Mouse (Mus musculus): ENCODE data around the gene Myh6. TPM values are rescaled to one million over a fixed set of nuclear protein-coding genes. Genes with fewer than 3 reads are reported as not detected.
"Not testable (repeated sequence)": the region's sequence is repeated elsewhere in the genome, so short reads cannot be mapped to it uniquely, and the experiment has no call there.

The Myh6 gene
- total RNA-seq, 2 experiments from 2014 or later: 121 to 213 TPM

GRCm38 (mm10) chr14:54963727-54964126 lies 3.0 kb downstream of the Myh6 start:
- intact Hi-C loops (cut with DNase I; ENCODE audit: low total_unique reads): no loop called here
- no peak for DNase-seq

DNA sequence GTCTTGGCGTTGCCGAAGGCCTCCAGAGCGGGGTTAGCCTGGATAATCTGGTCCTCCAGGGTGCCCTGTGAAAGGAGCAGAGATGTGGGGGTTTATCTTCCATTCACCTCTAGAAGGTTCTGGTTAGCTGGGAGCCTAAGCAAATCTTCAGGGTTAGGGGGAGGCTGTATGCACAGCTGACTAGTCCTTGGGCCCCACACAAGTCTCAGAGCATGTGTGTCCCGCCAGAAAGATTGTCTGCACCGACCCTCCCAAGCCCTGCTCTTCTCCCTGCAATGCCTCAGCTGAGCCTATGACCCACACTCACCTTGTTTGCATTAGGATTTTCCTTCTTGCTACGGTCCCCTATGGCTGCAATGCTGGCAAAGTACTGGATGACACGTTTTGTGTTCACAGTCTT lies 4.0 kb downstream of the Myh6 start:
- DNase-seq: no peak
- intact Hi-C loops (cut with DNase I; ENCODE audit: low total_unique reads): no loop called here

DNA sequence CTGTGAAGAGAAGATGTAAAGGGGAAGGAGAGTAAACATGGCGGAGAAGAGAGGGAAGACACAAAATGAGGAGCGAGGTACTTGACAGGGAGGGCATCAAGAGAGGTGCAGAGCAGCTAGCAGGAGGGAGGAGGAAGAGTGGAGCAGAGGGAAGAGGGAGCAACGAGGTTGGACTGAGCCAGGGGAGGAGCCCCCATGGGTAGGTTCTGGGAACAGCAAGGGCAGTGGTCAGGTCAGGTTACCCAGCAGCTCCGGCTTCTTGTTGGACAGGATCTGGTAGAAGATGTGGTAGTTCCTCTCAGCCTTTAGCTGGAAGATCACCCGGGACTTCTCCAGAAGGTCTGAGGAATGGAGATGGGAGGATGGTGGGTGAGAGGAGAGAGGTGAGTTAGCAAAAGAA lies 5.2 kb downstream of the Myh6 start:
- intact Hi-C loops (cut with DNase I; ENCODE audit: low total_unique reads): no loop called here

GRCm38 (mm10) chr14:54960769-54961168 lies 6.0 kb downstream of the Myh6 start:
- DNase-seq: no peak
- intact Hi-C loops (cut with DNase I; ENCODE audit: low total_unique reads): no loop called here

More for the DNA sequence above, 5.2 kb downstream of the Myh6 start:
- no peak for DNase-seq

DNA sequence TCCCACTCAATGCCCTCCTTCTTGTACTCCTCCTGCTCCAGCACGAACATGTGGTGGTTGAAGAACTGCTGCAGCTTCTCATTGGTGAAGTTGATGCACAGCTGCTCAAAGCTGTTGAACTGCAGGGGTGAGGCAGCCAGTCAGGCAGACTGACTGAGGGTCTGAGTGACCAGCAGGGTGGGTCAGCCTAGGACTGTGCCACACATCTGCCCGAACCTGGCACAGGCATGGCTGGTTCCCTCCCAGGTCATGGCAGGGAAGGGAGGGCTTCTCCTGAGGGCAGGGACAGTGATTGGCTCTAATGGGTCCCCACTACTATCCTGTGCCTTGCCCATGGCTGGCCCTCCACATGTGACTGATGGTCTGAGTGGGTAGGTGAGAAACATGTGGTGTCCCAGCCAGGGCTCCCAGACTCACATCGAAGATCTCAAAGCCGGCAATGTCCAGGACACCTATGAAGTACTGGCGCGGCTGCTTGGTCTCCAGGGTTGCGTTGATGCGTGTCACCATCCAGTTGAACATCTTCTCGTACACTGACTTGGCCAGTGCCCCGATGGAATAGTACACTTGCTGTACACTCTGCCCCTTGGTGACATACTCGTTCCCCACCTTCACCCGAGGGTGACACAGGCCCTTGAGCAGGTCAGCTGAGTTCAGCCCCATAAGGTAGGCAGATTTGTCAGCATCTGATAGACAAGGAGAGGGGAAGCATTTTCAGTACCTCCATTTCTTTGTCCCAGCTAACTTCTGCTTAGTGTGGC lies 6.7 kb downstream of the Myh6 start:
- DNase-seq; intact Hi-C loops (cut with DNase I; ENCODE audit: low total_unique reads): not testable (repeated sequence)

- no peak for DNase-seq
- intact Hi-C loops (cut with DNase I; ENCODE audit: low total_unique reads): no loop called here
These were observed 7.5 kb downstream of the Myh6 start for GRCm38 (mm10) chr14:54959197-54959596.

- intact Hi-C loops (cut with DNase I; ENCODE audit: low total_unique reads): no loop called here
- DNase-seq: no peak
These were observed 8.2 kb downstream of the Myh6 start for GRCm38 (mm10) chr14:54958503-54958902.

DNA sequence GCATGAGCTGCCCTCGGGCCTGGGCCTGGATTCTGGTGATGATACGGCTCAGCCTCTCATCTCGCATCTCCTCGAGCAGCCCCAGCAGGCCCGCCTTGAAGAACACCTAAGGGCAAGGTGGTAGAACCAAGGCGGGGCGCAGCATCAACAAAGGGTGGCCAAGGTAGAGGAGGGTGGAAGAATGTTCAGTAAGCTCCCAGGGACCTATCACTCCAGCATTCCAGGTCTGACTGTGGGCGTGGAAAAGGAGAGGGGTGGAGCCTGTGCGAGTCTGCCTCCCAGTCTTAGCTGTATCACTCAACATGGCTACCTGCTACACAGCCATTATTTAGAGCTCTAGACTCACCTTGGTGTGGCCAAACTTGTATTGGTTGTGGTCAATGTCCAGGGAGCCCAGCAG lies 10.2 kb downstream of the Myh6 start:
- DNase-seq: no peak
- intact Hi-C loops (cut with DNase I; ENCODE audit: low total_unique reads): no loop called here

DNA sequence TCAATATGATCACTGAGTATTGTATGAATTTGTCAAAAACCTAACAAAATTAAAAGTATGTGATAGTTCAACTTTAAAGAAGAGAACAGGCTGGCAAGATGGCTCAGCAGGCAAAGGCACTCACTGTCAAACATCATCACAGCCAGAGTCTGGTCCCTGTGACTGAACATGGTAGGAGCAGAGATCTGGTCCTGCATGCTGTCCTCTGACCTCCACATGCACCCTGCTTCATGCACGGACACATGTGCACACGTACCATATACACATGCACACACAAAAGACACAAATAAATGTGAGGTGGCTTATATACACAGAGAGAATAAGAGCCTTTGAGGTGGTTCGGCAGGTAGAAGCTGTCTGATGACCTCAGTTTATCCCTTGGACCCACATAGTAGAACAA lies 11.2 kb downstream of the Myh6 start:
- no peak for DNase-seq
- intact Hi-C loops (cut with DNase I; ENCODE audit: low total_unique reads): no loop called here

- intact Hi-C loops (cut with DNase I; ENCODE audit: low total_unique reads): no loop called here
- no peak for DNase-seq
These were observed 12.3 kb downstream of the Myh6 start for GRCm38 (mm10) chr14:54954474-54954873.

- intact Hi-C loops (cut with DNase I; ENCODE audit: low total_unique reads): no loop called here
- DNase-seq: no peak
These were observed 13.0 kb downstream of the Myh6 start for GRCm38 (mm10) chr14:54953664-54954206.

DNA sequence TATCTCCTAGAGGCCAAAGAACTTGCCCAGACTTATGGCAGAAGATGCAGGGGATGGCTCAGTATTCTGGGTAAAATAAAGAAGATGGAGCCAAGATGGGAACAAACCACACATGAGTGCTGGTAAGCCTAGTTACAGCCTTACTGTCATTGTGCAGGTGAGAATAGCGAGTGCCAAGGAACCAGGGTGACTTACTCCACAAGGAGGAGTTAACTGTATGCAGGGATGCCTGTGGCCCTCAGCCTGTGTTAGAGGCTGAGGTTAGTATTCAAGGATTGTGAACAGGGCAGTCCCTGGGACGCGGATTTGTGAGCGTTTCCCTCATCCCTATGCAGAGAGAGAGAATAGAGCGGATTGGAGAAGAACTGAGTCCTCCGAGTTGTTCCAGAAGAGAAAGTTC lies 15.1 kb downstream of the Myh6 start:
- no peak for DNase-seq
- intact Hi-C loops (cut with DNase I; ENCODE audit: low total_unique reads): no loop called here

GRCm38 (mm10) chr14:54950493-54950892 lies 16.2 kb downstream of the Myh6 start:
- DNase-seq: no peak
- intact Hi-C loops (cut with DNase I; ENCODE audit: low total_unique reads): no loop called here

DNA sequence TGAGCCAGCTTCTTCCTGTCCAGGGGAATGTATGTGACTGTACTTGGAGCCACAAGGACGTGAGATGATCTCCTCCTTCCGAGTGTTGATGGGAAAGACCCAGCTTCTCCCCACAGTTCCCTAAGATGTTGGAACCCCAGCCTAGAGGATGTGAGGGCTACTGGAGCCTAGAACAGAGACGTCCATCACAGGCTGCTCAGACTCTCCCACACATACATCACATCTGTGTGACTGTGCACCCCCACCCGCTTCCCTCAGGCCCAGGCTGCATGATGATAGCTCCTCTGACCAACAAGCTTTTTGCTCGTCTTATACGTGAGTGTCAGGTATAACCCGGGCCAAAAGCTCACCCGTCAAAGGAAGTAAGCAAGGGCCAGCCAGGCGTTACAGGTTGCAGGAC lies 17.9 kb downstream of the Myh6 start:
- intact Hi-C loops (cut with DNase I; ENCODE audit: low total_unique reads): loop anchor here (5.0 kb wide), 1 partner anchor 59 kb away; no protein-coding TSS in a partner anchor
- DNase-seq: no peak

GRCm38 (mm10) chr14:54947008-54947407 lies 19.7 kb downstream of the Myh6 start:
- intact Hi-C loops (cut with DNase I; ENCODE audit: low total_unique reads): loop anchor here (5.0 kb wide), 1 partner anchor 60 kb away; no protein-coding TSS in a partner anchor
- not testable (repeated sequence) for DNase-seq

DNA sequence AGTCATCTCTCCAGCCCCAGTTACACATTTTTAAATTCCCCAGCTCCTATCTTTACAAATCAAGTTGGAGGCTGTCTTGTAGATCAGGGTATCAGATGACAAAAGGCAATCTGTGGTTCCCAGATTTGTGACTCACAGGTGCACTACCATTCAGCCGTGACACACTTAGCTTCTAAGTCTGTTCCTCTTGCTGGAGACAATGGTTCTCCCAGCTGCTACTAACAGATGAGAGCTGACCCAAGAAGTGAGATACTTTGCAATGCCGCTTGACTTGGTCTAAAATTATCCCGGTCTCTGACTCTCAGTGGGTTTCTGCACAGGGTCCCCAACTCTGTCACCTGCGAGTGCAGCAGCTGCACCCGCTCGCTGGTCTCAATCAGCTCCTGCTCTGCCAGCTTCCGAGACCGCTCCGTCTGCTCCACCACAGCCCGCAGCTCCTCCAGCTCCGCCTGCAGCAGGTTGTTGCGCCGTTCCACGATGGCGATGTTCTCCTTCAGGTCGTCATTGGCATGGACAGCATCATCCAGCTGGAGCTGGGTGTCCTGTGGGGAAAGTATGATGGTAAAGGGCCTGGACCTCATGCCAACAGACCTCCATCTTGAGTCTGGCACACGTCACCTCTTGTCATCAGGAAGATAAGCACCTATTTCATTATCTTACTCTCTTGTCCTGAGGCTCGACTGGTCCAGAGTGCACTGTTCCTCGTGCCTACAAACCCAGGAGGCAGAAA lies 20.6 kb downstream of the Myh6 start:
- intact Hi-C loops (cut with DNase I; ENCODE audit: low total_unique reads): loop anchor here (5.0 kb wide), 1 partner anchor 61 kb away; no protein-coding TSS in a partner anchor
- no peak for DNase-seq

- intact Hi-C loops (cut with DNase I; ENCODE audit: low total_unique reads): loop anchor here (5.0 kb wide), 1 partner anchor 62 kb away; no protein-coding TSS in a partner anchor
- DNase-seq: no peak
These were observed 21.8 kb downstream of the Myh6 start for GRCm38 (mm10) chr14:54944939-54945338.

- DNase-seq: no peak
- intact Hi-C loops (cut with DNase I; ENCODE audit: low total_unique reads): no loop called here
These were observed 22.8 kb downstream of the Myh6 start for GRCm38 (mm10) chr14:54943971-54944370.

DNA sequence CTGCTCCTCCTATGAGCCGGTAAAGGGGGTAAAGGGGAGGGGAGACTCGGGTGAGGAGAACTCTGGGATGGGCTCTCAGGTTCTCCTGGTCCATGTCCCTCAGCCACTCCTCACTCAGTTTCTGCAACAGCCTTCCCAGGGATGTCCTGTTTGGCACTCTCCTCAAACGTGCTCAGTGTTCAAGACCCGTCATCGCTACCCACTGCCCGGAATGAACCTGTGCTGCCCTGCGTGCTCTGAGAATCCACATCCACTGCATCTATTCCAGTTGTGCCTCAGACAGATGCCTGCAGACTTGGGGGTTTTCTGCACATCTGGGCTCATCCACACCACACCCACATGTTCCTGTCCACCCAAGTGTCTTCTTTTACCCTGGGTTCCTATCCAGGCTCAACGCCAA lies 24.2 kb downstream of the Myh6 start:
- intact Hi-C loops (cut with DNase I; ENCODE audit: low total_unique reads): no loop called here

More for the DNA sequence above, 24.2 kb downstream of the Myh6 start:
- no peak for DNase-seq
